Mouse (Mus musculus) G1E (cell line): Measurements from ENCODE around the gene Mgmt.

Experiments used
- CTCF ChIP-seq: IDR thresholded peaks from 2 replicates; pipeline ENCODE4 v1.5.1; 2012; ENCODE audit warnings: low read depth, low read length, inconsistent platforms, mixed read lengths
- GATA1 ChIP-seq: IDR thresholded peaks from 2 replicates; pipeline ENCODE4 v1.6.1; 2012; ENCODE audit warnings: borderline replicate concordance, low read length, inconsistent platforms, mixed read lengths
- GATA2 ChIP-seq: IDR thresholded peaks from 2 replicates; pipeline ENCODE4 v1.6.1; 2012; ENCODE audit warnings: low read depth, low read length, inconsistent platforms, borderline replicate concordance
- POLR2AphosphoS5 ChIP-seq: IDR thresholded peaks from 2 replicates; pipeline ENCODE4 v1.6.1; 2012; ENCODE audit warnings: low read depth, low read length, inconsistent platforms; ENCODE audit not compliant: insufficient replicate concordance
- TAL1 ChIP-seq: conservative IDR thresholded peaks from 2 replicates; pipeline ENCODE4 v1.6.1; 2012; ENCODE audit warnings: low read depth, low read length, inconsistent platforms, mixed read lengths

DNA sequence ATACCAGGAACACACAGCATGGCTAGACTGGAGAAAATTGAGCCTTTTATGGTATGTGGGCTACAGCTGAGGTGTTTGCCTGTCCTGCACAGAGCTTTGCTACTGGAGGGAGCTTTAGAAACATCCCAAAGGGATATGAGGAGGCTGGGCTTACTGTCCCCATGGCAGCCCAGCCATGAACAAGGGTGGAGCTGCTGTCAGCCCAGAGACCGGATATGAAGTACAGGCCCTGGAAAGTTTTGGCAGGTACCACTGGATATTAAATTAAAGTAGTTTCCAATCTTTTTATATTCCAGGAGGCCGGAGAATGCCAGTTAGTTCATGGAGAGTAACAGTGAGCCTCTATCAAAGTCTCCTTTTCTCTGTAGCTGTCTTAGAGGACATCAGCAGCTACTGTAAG lies 116.0 kb downstream of the Mgmt start:
- TF ChIP-seq CTCF = no peak
- TF ChIP-seq TAL1 = no peak
- no peak for TF ChIP-seq GATA1
- TF ChIP-seq POLR2AphosphoS5 = no peak
- TF ChIP-seq GATA2 = no peak
